Mouse (Mus musculus): ENCODE results near the gene Selenoi. TPM values are rescaled to one million over a fixed set of nuclear protein-coding genes. Genes with fewer than 3 reads are reported as not detected.
A peak's percentile ranks its signal among the peaks of the same experiment; 100 is the strongest.
"Not testable (repeated sequence)": the region's sequence is repeated elsewhere in the genome, so short reads cannot be mapped to it uniquely, and the experiment has no call there.

The Selenoi gene
- polyA plus RNA-seq, 1 experiment from 2014 or later: 23.9 TPM

DNA sequence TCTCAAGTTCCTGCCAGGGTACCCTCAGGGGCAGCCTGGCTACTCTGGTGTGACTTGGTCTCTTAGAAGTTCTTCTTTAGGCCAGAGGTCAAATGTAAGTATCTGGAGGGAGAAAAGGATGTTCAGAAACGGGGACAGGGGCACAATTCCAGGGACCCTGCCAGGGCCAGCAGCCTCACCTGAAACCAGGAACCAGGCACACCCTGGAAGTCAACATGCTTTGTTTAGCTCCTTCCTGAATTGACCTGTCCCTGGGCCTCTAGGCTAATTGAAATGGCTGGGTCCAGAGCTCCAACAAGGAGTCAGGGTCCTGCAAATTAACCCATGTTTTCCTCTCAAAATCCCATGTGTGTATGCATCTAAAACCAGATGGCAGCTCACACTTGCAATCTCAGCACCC is 27.9 kb upstream of the Selenoi start:
- no peak for ATAC-seq (ENCODE audit: insufficient number of reproducible peaks, insufficient read depth, low FRiP score, low read depth)
- no peaks in the 10 kb centered on the region for H3K9me3 ChIP-seq (ENCODE audit: control insufficient read depth, low read depth, low read length)
- no peak overlapping the region for H3K9ac ChIP-seq (replicated peaks; ENCODE audit: low read depth, low read length)
- H3K4me1 ChIP-seq (ENCODE audit: control insufficient read depth, insufficient read depth, low read length): peaks cover 6% of the 10 kb centered on the region; the same call in 1 of the 2 replicates
- no peak overlapping the region for H3K27ac ChIP-seq (ENCODE audit: low read length)
- H3K27me3 ChIP-seq (ENCODE audit: control insufficient read depth, insufficient read depth, low read length): no peaks in the 10 kb centered on the region
- H3K4me2 ChIP-seq (replicated peaks; ENCODE audit: low read depth, low read length): no peak overlapping the region
- no peaks in the 10 kb centered on the region for H3K36me3 ChIP-seq (ENCODE audit: control insufficient read depth, insufficient read depth, low read length)
- 52% methylated on average over 1 of the region's 1 CpGs for WGBS
- H3K4me3 ChIP-seq (ENCODE audit: low read depth, low read length): no peak overlapping the region

DNA sequence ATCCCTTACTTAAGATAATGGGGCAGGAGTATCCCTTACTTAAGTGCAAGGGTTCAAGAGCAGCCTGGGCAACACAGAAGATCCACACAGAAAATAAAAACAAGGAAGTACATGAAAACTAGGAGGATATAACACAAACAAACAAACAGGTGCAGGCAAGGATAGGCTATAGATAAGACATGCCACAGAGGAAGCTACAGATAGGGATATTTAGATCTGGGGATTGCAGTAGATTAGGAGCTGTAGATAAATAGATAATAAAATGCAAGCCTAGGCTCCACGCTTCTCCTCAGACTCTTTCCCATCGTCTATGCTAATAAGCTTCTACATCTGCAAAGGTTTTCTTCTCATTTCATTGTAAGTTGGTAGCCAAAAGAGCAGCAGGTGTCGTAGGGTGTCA is 27.3 kb upstream of the Selenoi start:
- no peaks in the 10 kb centered on the region for H3K9me3 ChIP-seq (ENCODE audit: control insufficient read depth, low read depth, low read length)
- no peaks in the 10 kb centered on the region for H3K27me3 ChIP-seq (ENCODE audit: control insufficient read depth, insufficient read depth, low read length)
- H3K27ac ChIP-seq (ENCODE audit: low read length): no peak overlapping the region
- no peak overlapping the region for H3K4me3 ChIP-seq (ENCODE audit: low read depth, low read length)
- ATAC-seq (ENCODE audit: insufficient number of reproducible peaks, insufficient read depth, low FRiP score, low read depth): no peak
- WGBS: 64% methylated on average over 3 of the region's 3 CpGs
- no peaks in the 10 kb centered on the region for H3K36me3 ChIP-seq (ENCODE audit: control insufficient read depth, insufficient read depth, low read length)
- no peak overlapping the region for H3K4me2 ChIP-seq (replicated peaks; ENCODE audit: low read depth, low read length)
- no peak overlapping the region for H3K9ac ChIP-seq (replicated peaks; ENCODE audit: low read depth, low read length)
- H3K4me1 ChIP-seq (ENCODE audit: control insufficient read depth, insufficient read depth, low read length): peaks cover 6% of the 10 kb centered on the region; the same call in 1 of the 2 replicates

DNA sequence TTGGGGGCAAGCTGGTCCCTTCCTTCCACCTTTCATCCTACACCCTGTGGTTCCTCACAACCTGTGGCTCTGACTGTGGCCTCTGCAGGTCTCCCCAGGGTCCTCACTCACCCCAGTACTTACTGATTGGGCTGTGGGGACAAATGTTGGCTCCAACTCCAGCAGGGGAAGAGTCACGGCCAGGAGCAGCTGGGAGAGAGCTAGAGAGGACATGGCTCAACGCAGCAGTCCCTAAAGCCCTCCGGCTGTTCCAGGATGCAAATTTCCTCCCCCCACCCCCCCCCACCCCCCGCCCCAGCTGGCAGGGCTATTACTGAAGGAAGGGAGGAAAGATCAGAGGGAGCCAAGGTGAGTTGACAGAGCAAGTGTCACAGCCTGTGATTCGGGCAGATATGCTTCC is 26.9 kb upstream of the Selenoi start, which contains the start of gene Adgrf3:
Gene Adgrf3, minus strand, starts transcription at position 230 of the 400 bp plus-strand sequence.
- no peak within 1 kb of the TSS for H3K9ac ChIP-seq (replicated peaks; ENCODE audit: low read depth, low read length)
- H3K36me3 ChIP-seq (ENCODE audit: control insufficient read depth, insufficient read depth, low read length): no peaks in the 10 kb centered on the region
- ATAC-seq (ENCODE audit: insufficient number of reproducible peaks, insufficient read depth, low FRiP score, low read depth): no peak
- H3K4me2 ChIP-seq (replicated peaks; ENCODE audit: low read depth, low read length): no peak within 1 kb of the TSS
- no peaks in the 10 kb centered on the region for H3K9me3 ChIP-seq (ENCODE audit: control insufficient read depth, low read depth, low read length)
- no peak within 1 kb of the TSS for H3K4me3 ChIP-seq (ENCODE audit: low read depth, low read length)
- peak within 1 kb of the TSS; percentile 67; the same call in 1 of the 2 replicates for H3K27ac ChIP-seq (ENCODE audit: low read length)
- 32% methylated on average over 5 of the region's 5 CpGs for WGBS
- H3K27me3 ChIP-seq (ENCODE audit: control insufficient read depth, insufficient read depth, low read length): no peaks in the 10 kb centered on the region
- H3K4me1 ChIP-seq (ENCODE audit: control insufficient read depth, insufficient read depth, low read length): peaks cover 6% of the 10 kb centered on the region; the same call in 1 of the 2 replicates

DNA sequence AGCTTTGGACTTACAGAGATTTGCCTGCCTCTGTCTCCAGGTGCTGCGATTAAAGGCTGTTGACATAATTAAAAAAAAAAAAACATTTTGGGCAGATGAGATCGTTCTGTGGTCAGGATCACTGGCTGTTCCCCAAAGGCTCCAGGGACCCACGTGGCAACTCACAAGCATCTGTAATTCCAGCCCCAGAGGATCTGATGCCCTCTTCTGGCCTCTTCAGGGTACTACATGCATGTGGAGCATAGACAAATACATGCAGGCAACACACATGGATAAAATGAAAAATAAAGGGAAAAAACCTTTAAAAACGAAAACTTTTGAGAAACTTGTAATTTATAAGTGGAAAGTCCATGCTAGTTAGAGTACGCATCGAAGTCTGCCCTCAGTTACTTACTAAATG is 25.1 kb upstream of the Selenoi start:
- no peak overlapping the region for H3K4me3 ChIP-seq (ENCODE audit: low read depth, low read length)
- ATAC-seq (ENCODE audit: insufficient number of reproducible peaks, insufficient read depth, low FRiP score, low read depth): no peak
- no peak overlapping the region for H3K27ac ChIP-seq (ENCODE audit: low read length)
- H3K9me3 ChIP-seq (ENCODE audit: control insufficient read depth, low read depth, low read length): no peaks in the 10 kb centered on the region
- H3K9ac ChIP-seq (replicated peaks; ENCODE audit: low read depth, low read length): no peak overlapping the region
- H3K27me3 ChIP-seq (ENCODE audit: control insufficient read depth, insufficient read depth, low read length): no peaks in the 10 kb centered on the region
- WGBS: 66% methylated on average over 6 of the region's 6 CpGs
- H3K4me2 ChIP-seq (replicated peaks; ENCODE audit: low read depth, low read length): no peak overlapping the region
- H3K36me3 ChIP-seq (ENCODE audit: control insufficient read depth, insufficient read depth, low read length): no peaks in the 10 kb centered on the region
- peaks cover 6% of the 10 kb centered on the region; the same call in 1 of the 2 replicates for H3K4me1 ChIP-seq (ENCODE audit: control insufficient read depth, insufficient read depth, low read length)

DNA sequence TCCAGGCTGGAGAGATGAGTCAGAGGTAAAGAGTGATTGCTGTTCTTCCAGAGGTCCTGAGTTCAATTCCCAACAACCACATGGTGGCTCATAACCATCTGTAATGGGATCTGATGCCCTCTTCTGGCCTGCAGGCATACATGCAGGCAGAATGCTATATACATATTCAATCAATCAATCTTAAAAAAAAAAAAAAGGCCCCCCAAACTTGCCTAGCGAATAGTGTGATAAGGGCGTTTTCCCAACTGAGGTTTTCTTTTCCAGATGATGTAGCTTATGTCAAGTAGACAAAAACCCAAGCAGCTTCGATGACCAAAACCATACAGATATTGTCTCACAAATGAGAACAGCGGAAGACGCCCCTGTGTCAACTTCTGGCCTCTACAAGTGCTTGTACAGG is 21.6 kb upstream of the Selenoi start:
- not testable (repeated sequence) for H3K4me1 ChIP-seq (ENCODE audit: control insufficient read depth, insufficient read depth, low read length); H3K9me3 ChIP-seq (ENCODE audit: control insufficient read depth, low read depth, low read length); H3K9ac ChIP-seq (replicated peaks; ENCODE audit: low read depth, low read length); H3K4me2 ChIP-seq (replicated peaks; ENCODE audit: low read depth, low read length); H3K4me3 ChIP-seq (ENCODE audit: low read depth, low read length); H3K27me3 ChIP-seq (ENCODE audit: control insufficient read depth, insufficient read depth, low read length); H3K27ac ChIP-seq (ENCODE audit: low read length); ATAC-seq (ENCODE audit: insufficient number of reproducible peaks, insufficient read depth, low FRiP score, low read depth); H3K36me3 ChIP-seq (ENCODE audit: control insufficient read depth, insufficient read depth, low read length)
- WGBS: 87% methylated on average over 5 of the region's 5 CpGs

DNA sequence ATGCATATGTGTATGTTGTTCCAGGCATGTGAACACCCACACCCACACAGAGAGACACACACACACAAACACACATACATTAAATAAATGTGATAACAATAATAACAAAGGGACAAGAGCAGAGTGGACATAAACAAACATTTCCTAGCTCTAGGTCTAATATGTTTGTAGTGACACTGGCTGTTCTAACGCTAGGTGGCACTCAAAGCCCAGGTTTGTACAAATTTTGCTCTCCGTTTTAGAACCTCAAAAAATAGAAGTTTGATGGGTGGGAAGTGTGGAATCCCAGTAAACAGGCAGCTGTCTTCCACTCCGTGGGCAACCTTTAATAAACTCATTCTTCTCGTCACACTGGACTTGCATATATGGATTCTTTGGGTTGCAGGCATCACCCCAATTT is 17.5 kb upstream of the Selenoi start:
- no peak overlapping the region for H3K4me2 ChIP-seq (replicated peaks; ENCODE audit: low read depth, low read length)
- no peak overlapping the region for H3K9ac ChIP-seq (replicated peaks; ENCODE audit: low read depth, low read length)
- H3K4me1 ChIP-seq (ENCODE audit: control insufficient read depth, insufficient read depth, low read length): no peaks in the 10 kb centered on the region
- H3K27me3 ChIP-seq (ENCODE audit: control insufficient read depth, insufficient read depth, low read length): no peaks in the 10 kb centered on the region
- no peaks in the 10 kb centered on the region for H3K36me3 ChIP-seq (ENCODE audit: control insufficient read depth, insufficient read depth, low read length)
- no peak overlapping the region for H3K4me3 ChIP-seq (ENCODE audit: low read depth, low read length)
- ATAC-seq (ENCODE audit: insufficient number of reproducible peaks, insufficient read depth, low FRiP score, low read depth): no peak
- 12% methylated on average over 4 of the region's 4 CpGs for WGBS
- H3K27ac ChIP-seq (ENCODE audit: low read length): no peak overlapping the region
- no peaks in the 10 kb centered on the region for H3K9me3 ChIP-seq (ENCODE audit: control insufficient read depth, low read depth, low read length)

DNA sequence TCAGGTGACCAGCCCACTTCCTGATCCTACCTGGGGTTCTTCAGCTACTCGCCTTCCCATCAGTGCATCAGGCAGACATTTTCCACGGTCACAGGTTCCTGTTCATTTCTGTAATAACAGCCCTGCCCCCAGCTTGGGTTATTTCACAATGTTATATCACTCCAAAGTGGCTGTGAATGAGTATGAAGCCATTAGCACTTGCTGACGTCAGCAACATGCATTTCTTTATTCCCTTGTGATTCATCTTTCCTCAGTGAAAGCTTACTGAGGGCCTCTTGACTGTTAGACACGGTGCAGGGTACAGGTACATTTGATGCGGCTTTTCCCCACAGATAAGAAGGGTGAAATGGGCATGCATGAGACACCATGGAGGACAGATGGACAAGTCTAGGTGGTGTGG is 16.4 kb upstream of the Selenoi start:
- Histone ChIP-seq H3K27ac (ENCODE audit: low read length) (no peak overlapping the region), H3K9me3 (ENCODE audit: control insufficient read depth, low read depth, low read length) (no peaks in the 10 kb centered on the region), H3K27me3 (ENCODE audit: control insufficient read depth, insufficient read depth, low read length) (no peaks in the 10 kb centered on the region), H3K36me3 (ENCODE audit: control insufficient read depth, insufficient read depth, low read length) (no peaks in the 10 kb centered on the region), H3K9ac (replicated peaks; ENCODE audit: low read depth, low read length) (no peak overlapping the region), H3K4me1 (ENCODE audit: control insufficient read depth, insufficient read depth, low read length) (no peaks in the 10 kb centered on the region), H3K4me2 (replicated peaks; ENCODE audit: low read depth, low read length) (no peak overlapping the region), H3K4me3 (ENCODE audit: low read depth, low read length) (no peak overlapping the region)
- ATAC-seq (ENCODE audit: insufficient number of reproducible peaks, insufficient read depth, low FRiP score, low read depth): no peak
- WGBS: 69% methylated on average over 5 of the region's 5 CpGs

DNA sequence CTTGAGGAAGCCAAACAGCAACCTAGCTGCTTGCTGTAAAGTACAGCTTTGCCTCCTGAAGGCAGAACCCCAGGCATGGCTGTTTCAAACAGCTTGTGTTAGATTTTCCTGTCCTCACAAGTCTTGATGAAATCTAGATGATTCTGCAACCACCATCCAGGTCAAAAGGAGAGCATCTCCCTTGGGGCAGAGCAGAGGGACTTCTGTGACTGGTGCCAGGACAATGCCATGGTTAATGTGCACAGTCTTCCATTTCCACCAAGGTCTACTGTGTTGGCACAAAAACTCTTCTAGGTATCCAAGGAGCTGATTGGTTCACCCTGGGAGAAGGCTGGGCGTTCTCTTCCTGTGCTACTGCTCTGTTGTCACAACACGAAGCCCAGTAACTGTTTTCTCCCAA is 12.7 kb upstream of the Selenoi start:
- 83% methylated on average over 2 of the region's 2 CpGs for WGBS
- Histone ChIP-seq H3K4me2 (replicated peaks; ENCODE audit: low read depth, low read length) (no peak overlapping the region), H3K9me3 (ENCODE audit: control insufficient read depth, low read depth, low read length) (no peaks in the 10 kb centered on the region), H3K9ac (replicated peaks; ENCODE audit: low read depth, low read length) (no peak overlapping the region), H3K36me3 (ENCODE audit: control insufficient read depth, insufficient read depth, low read length) (no peaks in the 10 kb centered on the region), H3K4me3 (ENCODE audit: low read depth, low read length) (no peak overlapping the region), H3K4me1 (ENCODE audit: control insufficient read depth, insufficient read depth, low read length) (no peaks in the 10 kb centered on the region), H3K27ac (ENCODE audit: low read length) (no peak overlapping the region), H3K27me3 (ENCODE audit: control insufficient read depth, insufficient read depth, low read length) (no peaks in the 10 kb centered on the region)
- ATAC-seq (ENCODE audit: insufficient number of reproducible peaks, insufficient read depth, low FRiP score, low read depth): no peak

DNA sequence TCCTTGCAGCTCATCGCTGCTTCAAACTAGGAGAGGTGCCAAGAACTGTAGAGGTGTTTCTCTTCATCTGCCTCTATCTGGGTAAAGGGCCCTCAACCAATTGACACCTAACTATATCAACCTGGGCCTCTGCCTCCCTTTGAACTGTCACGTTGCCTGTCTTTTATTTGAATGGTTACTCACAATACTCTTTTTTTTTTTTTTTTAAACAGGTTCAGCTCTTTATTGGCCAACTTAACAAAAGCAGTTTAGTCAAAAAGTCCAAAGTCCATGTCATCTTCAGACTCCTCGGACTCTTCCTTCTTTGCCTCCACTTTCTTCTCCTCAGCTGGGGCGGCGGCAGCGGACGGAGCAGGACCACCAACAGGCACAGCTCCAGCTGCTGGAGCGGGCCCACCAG is 11.7 kb upstream of the Selenoi start:
- H3K9ac ChIP-seq (replicated peaks; ENCODE audit: low read depth, low read length): no peak overlapping the region
- H3K36me3 ChIP-seq (ENCODE audit: control insufficient read depth, insufficient read depth, low read length): no peaks in the 10 kb centered on the region
- H3K4me3 ChIP-seq (ENCODE audit: low read depth, low read length): no peak overlapping the region
- no peaks in the 10 kb centered on the region for H3K4me1 ChIP-seq (ENCODE audit: control insufficient read depth, insufficient read depth, low read length)
- H3K4me2 ChIP-seq (replicated peaks; ENCODE audit: low read depth, low read length): no peak overlapping the region
- H3K9me3 ChIP-seq (ENCODE audit: control insufficient read depth, low read depth, low read length): no peaks in the 10 kb centered on the region
- no peak for ATAC-seq (ENCODE audit: insufficient number of reproducible peaks, insufficient read depth, low FRiP score, low read depth)
- H3K27ac ChIP-seq (ENCODE audit: low read length): no peak overlapping the region
- H3K27me3 ChIP-seq (ENCODE audit: control insufficient read depth, insufficient read depth, low read length): no peaks in the 10 kb centered on the region
- 87% methylated on average over 8 of the region's 8 CpGs for WGBS
